Mouse (Mus musculus) forebrain, embryonic 15.5 days (tissue): ENCODE measurements at regions not wholly inside any gene's neighbourhood (a gene's known extent, or its start where the extent isn't known, plus 50 kb on each side); places are given as distances from the start of the nearest gene placed in this dataset.
A peak's percentile ranks its signal among the peaks of the same experiment; 100 is the strongest.
"Not testable (repeated sequence)": the region's sequence is repeated elsewhere in the genome, so short reads cannot be mapped to it uniquely, and the experiment has no call there.

Experiments
- ATAC-seq: fragments of 200-750 bp; cut with Nextera tagmentation; replicated peaks from 2 replicates; pipeline ENCODE4 v1.8.0; 2017; ENCODE audit warnings: mild to moderate bottlenecking, moderate TSS enrichment, moderate library complexity
- H3K27ac ChIP-seq: fragments of 300-500 bp; sonication (generic); replicated peaks from 2 replicates; pipeline ENCODE4 v1.5.1; 2015; ENCODE audit warnings: mild to moderate bottlenecking, inconsistent platforms
- H3K27me3 ChIP-seq: fragments of 300-500 bp; sonication (generic); 2 replicates; pipeline ENCODE4 v1.6.1; 2015; ENCODE audit warnings: inconsistent platforms
- H3K36me3 ChIP-seq: fragments of 300-500 bp; sonication (generic); 2 replicates; pipeline ENCODE4 v1.6.1; 2015; ENCODE audit warnings: mild to moderate bottlenecking, inconsistent platforms
- H3K4me1 ChIP-seq: fragments of 300-500 bp; sonication (generic); 2 replicates; pipeline ENCODE4 v1.6.1; 2015; ENCODE audit warnings: inconsistent platforms
- H3K4me2 ChIP-seq: fragments of 300-500 bp; sonication (generic); replicated peaks from 2 replicates; pipeline ENCODE4 v1.6.1; 2015; ENCODE audit warnings: mild to moderate bottlenecking, inconsistent platforms
- H3K4me3 ChIP-seq: fragments of 300-500 bp; sonication (generic); 2 replicates; pipeline ENCODE4 v1.5.1; 2015; ENCODE audit warnings: mild to moderate bottlenecking, inconsistent platforms
- H3K9ac ChIP-seq: fragments of 300-500 bp; sonication (generic); replicated peaks from 2 replicates; pipeline ENCODE4 v1.6.1; 2015; ENCODE audit warnings: mild to moderate bottlenecking, inconsistent platforms
- H3K9me3 ChIP-seq: fragments of 300-500 bp; sonication (generic); 2 replicates; pipeline ENCODE4 v1.6.1; 2016; ENCODE audit warnings: inconsistent platforms
- WGBS: fragments of 180-500 bp; shearing (Covaris S2); methylation state at CpG from one replicate; pipeline ENCODE4 v1.1.7; 2015; ENCODE audit warnings: mixed read lengths; 5-methylcytosine and 5-hydroxymethylcytosine counted together

DNA sequence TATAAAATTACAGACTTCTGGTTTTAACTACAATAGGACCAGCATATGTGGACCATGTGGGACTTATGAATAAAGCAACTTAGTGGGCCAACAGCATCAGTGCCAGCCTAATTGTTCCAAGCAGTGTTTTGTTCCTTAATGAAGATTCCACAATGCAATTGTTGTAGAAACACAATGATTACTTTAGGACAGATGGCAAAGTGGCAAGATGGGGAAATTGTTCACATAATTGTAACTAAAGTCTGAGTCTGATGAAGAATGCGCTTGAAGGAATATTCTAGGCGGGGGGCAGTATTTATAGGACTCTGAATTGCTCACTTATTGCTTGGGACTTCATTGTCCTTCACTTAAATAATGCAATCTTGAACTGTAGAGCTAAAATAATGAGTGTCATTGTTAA is 253.4 kb upstream of the Kcnj3 start:
- H3K36me3 ChIP-seq = no peaks in the 10 kb centered on the region
- no peak overlapping the region for H3K27ac ChIP-seq
- 46% methylated on average over 2 of the region's 2 CpGs for WGBS
- H3K9me3 ChIP-seq = no peaks in the 10 kb centered on the region
- no peaks in the 10 kb centered on the region for H3K27me3 ChIP-seq
- H3K4me3 ChIP-seq = no peak overlapping the region
- no peak overlapping the region for H3K4me2 ChIP-seq
- H3K9ac ChIP-seq = no peak overlapping the region
- no peak for ATAC-seq
- no peaks in the 10 kb centered on the region for H3K4me1 ChIP-seq

DNA sequence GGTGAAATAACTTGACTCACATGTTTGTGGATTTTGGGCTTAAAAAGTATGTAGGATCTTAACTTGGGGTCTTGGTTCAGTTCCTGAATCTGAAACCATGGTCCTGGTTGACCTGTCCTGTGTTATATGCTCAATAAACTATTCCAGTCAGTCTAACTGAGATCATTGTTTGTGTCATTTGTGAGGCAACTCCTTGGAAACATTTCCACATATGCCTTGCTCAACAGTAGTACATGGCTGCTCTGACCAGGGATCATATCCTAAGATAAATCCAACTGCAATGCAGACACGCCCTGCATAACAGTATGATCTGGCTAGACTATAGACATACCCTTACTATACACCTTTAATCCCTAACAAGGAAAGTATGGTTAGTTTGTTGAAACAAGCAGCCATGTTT is 228.9 kb upstream of the Kcnj3 start:
- no peaks in the 10 kb centered on the region for H3K4me1 ChIP-seq
- no peak overlapping the region for H3K27ac ChIP-seq
- H3K4me2 ChIP-seq = no peak overlapping the region
- no peak overlapping the region for H3K4me3 ChIP-seq
- ATAC-seq = no peak
- no peaks in the 10 kb centered on the region for H3K36me3 ChIP-seq
- H3K9ac ChIP-seq = no peak overlapping the region
- no peaks in the 10 kb centered on the region for H3K9me3 ChIP-seq
- WGBS = 96% methylated on average over 1 of the region's 1 CpGs
- H3K27me3 ChIP-seq = no peaks in the 10 kb centered on the region

GRCm38 (mm10) chr2:55208620-55209019 is 227.2 kb upstream of the Kcnj3 start:
- Histone ChIP-seq H3K27me3 (no peaks in the 10 kb centered on the region), H3K4me3 (no peak overlapping the region), H3K9ac (no peak overlapping the region), H3K36me3 (no peaks in the 10 kb centered on the region), H3K9me3 (no peaks in the 10 kb centered on the region), H3K4me2 (no peak overlapping the region), H3K4me1 (no peaks in the 10 kb centered on the region), H3K27ac (no peak overlapping the region)
- WGBS = 83% methylated on average over 2 of the region's 2 CpGs
- no peak for ATAC-seq

DNA sequence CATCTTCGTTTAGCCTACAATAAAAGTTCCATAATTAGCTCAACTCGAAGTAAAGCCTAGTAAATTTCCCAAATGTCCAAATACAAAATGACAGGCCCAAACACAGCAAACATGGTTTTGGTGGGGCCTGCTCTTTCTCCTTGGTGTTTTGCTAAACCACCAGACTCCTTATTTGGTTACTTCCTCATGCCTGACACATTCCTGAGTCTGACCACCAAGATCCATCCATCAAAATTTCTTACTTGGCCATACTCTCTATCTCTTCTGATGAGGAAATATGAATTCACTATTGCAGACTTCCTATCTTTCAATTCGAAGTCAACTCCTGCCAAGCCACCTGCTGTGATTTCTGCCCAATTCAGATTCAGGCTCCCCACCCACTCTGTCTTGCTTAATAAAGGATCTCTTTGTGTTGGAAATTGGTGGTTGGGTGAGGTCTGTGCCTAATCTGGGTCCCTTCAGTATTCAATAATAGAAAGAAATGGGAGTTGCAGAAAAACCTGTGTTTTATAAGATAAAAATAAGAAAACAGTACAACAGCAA is 225.9 kb upstream of the Kcnj3 start:
- no peak overlapping the region for H3K4me3 ChIP-seq
- 60% methylated on average over 3 of the region's 3 CpGs for WGBS
- no peak overlapping the region for H3K9ac ChIP-seq
- no peaks in the 10 kb centered on the region for H3K36me3 ChIP-seq
- no peak overlapping the region for H3K4me2 ChIP-seq
- H3K27me3 ChIP-seq = no peaks in the 10 kb centered on the region
- H3K4me1 ChIP-seq = no peaks in the 10 kb centered on the region
- no peak overlapping the region for H3K27ac ChIP-seq
- no peak for ATAC-seq
- no peaks in the 10 kb centered on the region for H3K9me3 ChIP-seq

DNA sequence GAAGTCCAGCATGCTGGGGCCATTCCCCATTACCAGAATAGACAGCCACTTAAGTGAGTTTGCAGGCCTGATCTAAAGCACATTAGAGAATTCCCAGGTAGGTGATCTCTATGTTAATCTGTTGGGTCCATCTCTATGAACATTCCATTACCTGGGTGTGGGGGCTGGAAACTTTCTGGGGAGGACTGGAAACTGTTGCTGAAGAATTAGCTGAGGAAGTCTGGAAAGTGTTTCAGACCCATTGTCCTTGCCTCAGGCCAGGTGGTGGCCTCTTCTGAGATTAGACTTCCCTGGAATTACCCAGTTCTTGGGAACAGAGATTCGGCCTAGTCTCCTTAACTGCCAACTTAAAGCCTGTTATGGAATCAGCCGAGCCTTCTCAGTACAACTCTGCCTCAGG is 224.5 kb upstream of the Kcnj3 start:
- Histone ChIP-seq H3K9ac (no peak overlapping the region), H3K36me3 (no peaks in the 10 kb centered on the region), H3K4me3 (no peak overlapping the region), H3K4me2 (no peak overlapping the region), H3K4me1 (no peaks in the 10 kb centered on the region), H3K27ac (no peak overlapping the region), H3K9me3 (no peaks in the 10 kb centered on the region), H3K27me3 (no peaks in the 10 kb centered on the region)
- WGBS = 82% methylated on average over 2 of the region's 2 CpGs
- ATAC-seq = no peak

GRCm38 (mm10) chr2:55222046-55222445 is 213.7 kb upstream of the Kcnj3 start:
- no peaks in the 10 kb centered on the region for H3K27me3 ChIP-seq
- no peak overlapping the region for H3K4me2 ChIP-seq
- no peak for ATAC-seq
- no peaks in the 10 kb centered on the region for H3K4me1 ChIP-seq
- H3K9me3 ChIP-seq = no peaks in the 10 kb centered on the region
- H3K4me3 ChIP-seq = no peak overlapping the region
- no peak overlapping the region for H3K9ac ChIP-seq
- no peaks in the 10 kb centered on the region for H3K36me3 ChIP-seq
- no peak overlapping the region for H3K27ac ChIP-seq
- 81% methylated on average over 2 of the region's 2 CpGs for WGBS

GRCm38 (mm10) chr2:55222741-55223140 is 213.0 kb upstream of the Kcnj3 start:
- WGBS = 90% methylated on average over 5 of the region's 5 CpGs
- H3K36me3 ChIP-seq, ATAC-seq, H3K4me1 ChIP-seq, H3K27me3 ChIP-seq, H3K4me2 ChIP-seq, H3K4me3 ChIP-seq, H3K9ac ChIP-seq, H3K27ac ChIP-seq, H3K9me3 ChIP-seq: not testable (repeated sequence)

DNA sequence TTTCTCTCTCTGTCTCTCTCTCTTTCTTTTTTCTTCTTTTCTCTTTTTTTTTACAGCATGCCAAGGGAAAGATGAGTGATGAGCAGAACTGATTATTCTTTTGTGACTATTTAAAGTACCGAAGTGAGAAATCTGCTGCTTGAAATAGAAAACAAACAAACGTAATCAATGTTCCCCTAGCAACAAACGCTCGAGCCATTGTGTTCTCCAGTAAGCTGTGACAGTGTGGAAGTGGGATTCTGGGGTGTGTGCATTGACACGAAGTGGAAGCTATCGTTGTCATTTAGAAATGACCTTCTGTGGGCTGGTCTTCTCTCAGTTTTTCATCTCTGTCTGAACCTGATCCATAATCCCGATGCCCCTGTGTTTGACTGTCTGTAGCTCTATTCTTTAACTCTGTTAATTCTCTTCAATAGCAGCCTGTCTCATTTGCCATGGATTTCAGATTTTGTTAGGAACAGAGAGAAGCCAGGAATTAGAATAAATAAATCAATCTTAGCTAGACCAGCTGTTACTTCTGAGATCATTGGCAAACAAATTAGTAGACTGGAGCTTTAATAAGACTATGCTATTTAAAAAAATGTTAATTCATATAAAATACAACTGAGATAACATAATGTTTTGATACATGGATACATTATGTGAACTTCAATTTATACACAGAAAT is 207.5 kb upstream of the Kcnj3 start:
- H3K4me2 ChIP-seq = no peak overlapping the region
- H3K9me3 ChIP-seq = no peaks in the 10 kb centered on the region
- no peak overlapping the region for H3K9ac ChIP-seq
- no peaks in the 10 kb centered on the region for H3K27me3 ChIP-seq
- WGBS = 47% methylated on average over 7 of the region's 7 CpGs
- H3K27ac ChIP-seq = peak overlapping the region; percentile 80
- no peaks in the 10 kb centered on the region for H3K36me3 ChIP-seq
- H3K4me1 ChIP-seq = peaks cover 9% of the 10 kb centered on the region; the same call in 1 of the 2 replicates
- peak; percentile 47; the same call in 1 of the 2 replicates for ATAC-seq
- no peak overlapping the region for H3K4me3 ChIP-seq

- WGBS = 19% methylated on average over 2 of the region's 2 CpGs
- no peaks in the 10 kb centered on the region for H3K36me3 ChIP-seq
- no peak overlapping the region for H3K9ac ChIP-seq
- peak; percentile 51 for ATAC-seq
- no peak overlapping the region for H3K4me3 ChIP-seq
- peaks cover 9% of the 10 kb centered on the region; the same call in 1 of the 2 replicates for H3K4me1 ChIP-seq
- H3K27ac ChIP-seq = no peak overlapping the region
- no peaks in the 10 kb centered on the region for H3K9me3 ChIP-seq
- no peak overlapping the region for H3K4me2 ChIP-seq
- no peaks in the 10 kb centered on the region for H3K27me3 ChIP-seq
Observed at GRCm38 (mm10) chr2:55231841-55232240, 203.9 kb upstream of the Kcnj3 start.

GRCm38 (mm10) chr2:55253134-55253533 is 182.6 kb upstream of the Kcnj3 start:
- H3K36me3 ChIP-seq = no peaks in the 10 kb centered on the region
- H3K27ac ChIP-seq = no peak overlapping the region
- no peak overlapping the region for H3K4me3 ChIP-seq
- H3K9me3 ChIP-seq = no peaks in the 10 kb centered on the region
- H3K4me2 ChIP-seq = no peak overlapping the region
- H3K27me3 ChIP-seq = no peaks in the 10 kb centered on the region
- no peaks in the 10 kb centered on the region for H3K4me1 ChIP-seq
- H3K9ac ChIP-seq = no peak overlapping the region
- ATAC-seq = no peak

GRCm38 (mm10) chr2:55262721-55263278 is 173.0 kb upstream of the Kcnj3 start:
- no peak for ATAC-seq
- no peak overlapping the region for H3K9ac ChIP-seq
- H3K27ac ChIP-seq = no peak overlapping the region
- no peak overlapping the region for H3K4me2 ChIP-seq
- H3K27me3 ChIP-seq = no peaks in the 10 kb centered on the region
- H3K9me3 ChIP-seq = no peaks in the 10 kb centered on the region
- H3K4me3 ChIP-seq = no peak overlapping the region
- H3K36me3 ChIP-seq = no peaks in the 10 kb centered on the region
- 0 out of 2 replicates have a peak, but pooled peaks cover 2% of the 10 kb centered on the region for H3K4me1 ChIP-seq
- 13% methylated on average over 1 of the region's 1 CpGs for WGBS

DNA sequence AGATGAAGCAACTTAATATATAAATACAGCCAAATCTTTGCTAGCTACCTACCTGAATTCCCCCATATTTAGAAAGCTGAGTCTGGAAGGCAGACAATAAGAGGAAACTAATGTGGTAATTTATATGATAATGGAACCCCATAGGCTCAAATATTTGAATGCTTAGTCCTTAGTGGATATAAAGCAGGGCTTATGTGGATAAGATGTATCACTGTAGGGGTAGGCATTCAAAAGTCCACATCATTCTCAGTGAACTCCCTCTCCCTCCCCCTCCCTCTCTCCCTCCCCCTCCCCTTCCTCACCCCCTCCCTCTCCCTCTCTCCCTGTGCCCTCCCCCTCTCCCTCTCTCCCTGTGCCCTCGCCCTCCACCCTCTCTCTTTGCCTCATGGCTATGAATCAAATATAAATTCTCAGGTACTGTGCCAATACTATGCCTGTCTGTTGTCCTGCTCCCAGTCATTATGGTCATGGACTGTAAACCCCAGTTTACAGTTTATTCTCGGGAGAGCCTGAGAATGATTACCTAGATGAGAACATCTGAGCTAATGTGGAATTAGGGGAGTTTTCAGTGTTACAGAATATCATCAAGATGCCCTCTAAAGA is 171.8 kb upstream of the Kcnj3 start:
- no peak overlapping the region for H3K4me3 ChIP-seq
- no peaks in the 10 kb centered on the region for H3K27me3 ChIP-seq
- 0 out of 2 replicates have a peak, but pooled peaks cover 2% of the 10 kb centered on the region for H3K4me1 ChIP-seq
- no peak overlapping the region for H3K4me2 ChIP-seq
- 70% methylated on average over 1 of the region's 2 CpGs for WGBS
- no peaks in the 10 kb centered on the region for H3K9me3 ChIP-seq
- H3K27ac ChIP-seq = no peak overlapping the region
- no peaks in the 10 kb centered on the region for H3K36me3 ChIP-seq
- no peak for ATAC-seq
- H3K9ac ChIP-seq = no peak overlapping the region
